Mouse (Mus musculus): ENCODE data around the gene Cgnl1. TPM values are rescaled to one million over a fixed set of nuclear protein-coding genes. Genes with fewer than 3 reads are reported as not detected.

Gene Cgnl1
- polyA plus RNA-seq (2012; rRNA removed), result 2.5 and 2.9 TPM in 2 replicates

DNA sequence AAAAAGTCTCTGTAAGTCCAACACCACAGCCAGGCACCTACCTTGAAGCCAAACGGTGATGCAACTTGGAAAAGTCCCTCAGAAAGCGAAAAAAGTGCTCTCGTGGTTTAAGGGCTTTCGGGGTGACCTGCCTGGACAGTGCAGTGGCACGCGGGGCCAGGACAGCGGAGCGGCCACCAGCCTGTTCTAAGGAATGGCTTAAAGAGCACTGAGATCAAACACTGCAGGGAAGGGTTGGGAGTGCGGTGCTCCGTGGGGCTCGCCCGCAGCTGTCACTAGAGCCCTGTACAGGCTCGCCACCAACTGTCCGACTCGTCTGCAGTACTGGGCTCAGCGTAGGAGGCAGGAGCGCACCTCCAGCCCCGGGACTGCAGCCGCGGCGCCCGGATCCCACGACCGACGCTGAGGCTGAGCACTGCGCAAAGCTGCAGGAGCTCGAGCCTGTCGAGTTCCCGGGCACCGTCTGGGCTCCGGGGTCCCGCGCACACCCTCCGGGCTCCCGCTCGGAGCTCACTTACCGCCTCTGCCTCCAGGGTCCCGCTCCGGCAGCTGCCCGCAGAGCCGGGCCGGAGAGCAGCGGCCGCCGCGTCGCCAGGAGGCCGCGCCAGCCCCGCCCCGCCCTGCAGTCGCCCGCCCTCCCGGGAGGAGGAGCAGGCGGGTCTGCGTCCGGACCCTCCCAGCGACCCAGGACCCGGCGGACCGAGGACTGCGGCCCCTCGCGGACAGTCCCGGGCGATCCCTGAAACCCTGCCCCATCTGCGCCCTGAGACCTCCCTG, at the start of gene Cgnl1:
TSS of gene Cgnl1 (minus strand) at position 612 of the 777 bp plus-strand sequence.

DNA sequence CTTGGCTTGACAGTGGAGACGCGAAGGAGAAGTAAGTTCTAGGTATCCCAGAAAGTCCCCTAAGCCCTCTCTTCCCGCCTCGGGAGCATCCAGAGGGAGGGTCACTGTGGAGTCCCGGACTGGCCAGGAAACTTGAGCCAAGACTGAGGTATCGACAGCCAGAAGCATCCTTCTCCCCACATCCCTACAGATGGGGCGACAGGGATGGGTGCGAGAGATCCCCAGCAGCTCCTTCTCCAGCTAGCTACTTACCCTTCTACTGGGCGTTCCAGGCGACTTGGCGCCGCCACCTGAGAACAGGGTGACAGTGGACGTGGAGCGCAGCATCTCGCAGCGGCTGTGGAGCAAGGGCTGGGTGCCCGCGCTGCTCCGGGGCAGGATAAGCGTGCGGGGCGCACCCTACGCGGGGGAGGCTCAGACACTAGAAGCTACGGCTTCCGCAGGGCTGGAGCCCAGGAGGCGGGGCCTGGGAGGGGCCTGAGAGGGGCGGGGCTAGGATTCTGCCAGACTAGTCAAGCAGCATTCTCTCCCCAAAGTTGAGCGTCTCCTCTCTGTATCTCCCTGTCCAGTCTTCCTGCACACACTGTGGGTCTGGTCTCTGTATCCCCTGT, 179.4 kb downstream of the Cgnl1 start, which contains the start of gene Myzap:
TSS of gene Myzap (minus strand) at position 423 of the 611 bp plus-strand sequence.

Other genes starting within 250 kb of the Cgnl1 start
- 2.5 and 2.7 TPM in 2 replicates for gene Myzap, start 179.2 kb downstream of the Cgnl1 start, polyA plus RNA-seq (2012; rRNA removed)